Mouse (Mus musculus) forebrain, embryonic 14.5 days (tissue): ENCODE data around the gene Socs7. TPM values are rescaled to one million over a fixed set of nuclear protein-coding genes. Genes with fewer than 3 reads are reported as not detected.

Experiments
- ATAC-seq: fragments of 200-750 bp; cut with Nextera tagmentation; 2 replicates; pipeline ENCODE4 v1.8.0; 2017; ENCODE audit warnings: mild to moderate bottlenecking, moderate library complexity
- DNase-seq: peaks from one replicate; pipeline ENCODE4 v3.0.0-alpha.2; 2015; ENCODE audit warnings: low spot score
- H3K27ac ChIP-seq: fragments of 300-500 bp; sonication (generic); 2 replicates; pipeline ENCODE4 v1.5.1; 2014; ENCODE audit warnings: low read depth, mild to moderate bottlenecking, control low read depth, low read length, moderate library complexity
- H3K27me3 ChIP-seq: fragments of 300-500 bp; sonication (generic); replicated peaks from 2 replicates; pipeline ENCODE4 v1.6.1; 2014; ENCODE audit warnings: low read length, control low read depth, mixed read lengths; ENCODE audit not compliant: control insufficient read depth, insufficient read depth
- H3K36me3 ChIP-seq: fragments of 300-500 bp; sonication (generic); 2 replicates; pipeline ENCODE4 v1.6.1; 2014; ENCODE audit warnings: low read length, control low read depth; ENCODE audit not compliant: control insufficient read depth, insufficient read depth
- H3K4me1 ChIP-seq: fragments of 300-500 bp; sonication (generic); 2 replicates; pipeline ENCODE4 v1.6.1; 2014; ENCODE audit warnings: antibody characterized with exemption, low read length, control low read depth; ENCODE audit not compliant: control insufficient read depth, insufficient read depth
- H3K4me2 ChIP-seq: fragments of 300-500 bp; sonication (generic); 2 replicates; pipeline ENCODE4 v1.6.1; 2014; ENCODE audit warnings: mild to moderate bottlenecking, control low read depth, low read length
- H3K4me3 ChIP-seq: fragments of 300-500 bp; sonication (generic); 2 replicates; pipeline ENCODE4 v1.5.1; 2014; ENCODE audit warnings: low read depth, low read length, control low read depth
- H3K9ac ChIP-seq: fragments of 300-500 bp; sonication (generic); 2 replicates; pipeline ENCODE4 v1.6.1; 2014; ENCODE audit warnings: mild to moderate bottlenecking, low read length, control low read depth, moderate library complexity
- H3K9me3 ChIP-seq: fragments of 300-500 bp; sonication (generic); replicated peaks from 2 replicates; pipeline ENCODE4 v1.6.1; 2016; ENCODE audit warnings: low read length, control low read depth, mixed read lengths; ENCODE audit not compliant: control insufficient read depth
- WGBS: fragments of 180-500 bp; shearing (Covaris S2); extraction: QIAGEN DNeasy Blood & Tissue Kit; methylation state at CpG from one replicate; pipeline ENCODE4 v1.1.7; 2014; 5-methylcytosine and 5-hydroxymethylcytosine counted together
- polyA plus RNA-seq: library from polyadenylated mRNA; unstranded; fragments of >200 nt; fragmentation: Nextera tagmentation; extraction: Ambion mirVana; gene quantifications from 2 replicates; pipeline ENCODE4 v1.2.1, GENCODE M21; 2014

Socs7 gene
- polyA plus RNA-seq, 1 experiment from 2014 or later, result 5.7 TPM

GRCm38 (mm10) chr11:97439935-97440334 lies 77.6 kb downstream of the Socs7 start:
- peak overlapping the region; percentile 47 for H3K9ac ChIP-seq
- H3K4me2 ChIP-seq, result peak overlapping the region; percentile 44
- peaks cover 11% of the 10 kb centered on the region for H3K4me1 ChIP-seq
- no peaks in the 10 kb centered on the region for H3K9me3 ChIP-seq
- WGBS, result 3% methylated on average over 37 of the region's 37 CpGs
- no peaks in the 10 kb centered on the region for H3K36me3 ChIP-seq
- H3K4me3 ChIP-seq, result peak overlapping the region; percentile 29
- H3K27ac ChIP-seq, result no peak overlapping the region
- no peak for DNase-seq
- peaks cover 19% of the 10 kb centered on the region for H3K27me3 ChIP-seq
- 0 out of 2 replicates have a peak, but pooled peaks have one; percentile 19 for ATAC-seq

- no peaks in the 10 kb centered on the region for H3K36me3 ChIP-seq
- H3K4me2 ChIP-seq, result peak overlapping the region; percentile 44
- DNase-seq (no peak), ATAC-seq (no peak)
- H3K4me3 ChIP-seq, result peak overlapping the region; percentile 29
- H3K27me3 ChIP-seq, result peaks cover 19% of the 10 kb centered on the region
- WGBS, result 6% methylated on average over 34 of the region's 34 CpGs
- peaks cover 11% of the 10 kb centered on the region for H3K4me1 ChIP-seq
- H3K9me3 ChIP-seq, result no peaks in the 10 kb centered on the region
- no peak overlapping the region for H3K27ac ChIP-seq
- peak overlapping the region; percentile 47 for H3K9ac ChIP-seq
Observed at GRCm38 (mm10) chr11:97440441-97440881, 78.1 kb downstream of the Socs7 start.

GRCm38 (mm10) chr11:97441036-97441657 lies 78.8 kb downstream of the Socs7 start:
- WGBS, result 35% methylated on average over 15 of the region's 15 CpGs
- Histone ChIP-seq H3K4me2 (no peak overlapping the region), H3K4me3 (no peak overlapping the region), H3K4me1 (peaks cover 11% of the 10 kb centered on the region), H3K9ac (no peak overlapping the region), H3K9me3 (no peaks in the 10 kb centered on the region), H3K27me3 (peaks cover 19% of the 10 kb centered on the region), H3K27ac (no peak overlapping the region), H3K36me3 (no peaks in the 10 kb centered on the region)
- ATAC-seq, result 0 out of 2 replicates have a peak, but pooled peaks have one; percentile 29
- DNase-seq, result peak; percentile 62

GRCm38 (mm10) chr11:97441658-97442125 lies 79.3 kb downstream of the Socs7 start:
- 4% methylated on average over 3 of the region's 3 CpGs for WGBS
- H3K27me3 ChIP-seq, result peaks cover 19% of the 10 kb centered on the region
- H3K36me3 ChIP-seq, result no peaks in the 10 kb centered on the region
- no peak overlapping the region for H3K9ac ChIP-seq
- no peak for ATAC-seq
- H3K9me3 ChIP-seq, result no peaks in the 10 kb centered on the region
- no peak overlapping the region for H3K27ac ChIP-seq
- H3K4me2 ChIP-seq, result no peak overlapping the region
- DNase-seq, result no peak
- peaks cover 11% of the 10 kb centered on the region for H3K4me1 ChIP-seq
- no peak overlapping the region for H3K4me3 ChIP-seq

GRCm38 (mm10) chr11:97442891-97443675 lies 80.7 kb downstream of the Socs7 start:
- Histone ChIP-seq H3K9me3 (no peaks in the 10 kb centered on the region), H3K4me2 (no peak overlapping the region), H3K4me1 (peaks cover 11% of the 10 kb centered on the region), H3K27me3 (peaks cover 19% of the 10 kb centered on the region), H3K36me3 (no peaks in the 10 kb centered on the region), H3K4me3 (no peak overlapping the region), H3K9ac (no peak overlapping the region), H3K27ac (no peak overlapping the region)
- WGBS, result 83% methylated on average over 11 of the region's 11 CpGs
- DNase-seq, result no peak
- ATAC-seq, result no peak

- 81% methylated on average over 6 of the region's 6 CpGs for WGBS
- no peak for DNase-seq
- Histone ChIP-seq H3K27ac (no peak overlapping the region), H3K36me3 (no peaks in the 10 kb centered on the region), H3K4me3 (no peak overlapping the region), H3K27me3 (peaks cover under 1% of the 10 kb centered on the region; the same call in 1 of the 2 replicates), H3K4me2 (no peak overlapping the region), H3K9me3 (no peaks in the 10 kb centered on the region), H3K9ac (no peak overlapping the region), H3K4me1 (peaks cover 15% of the 10 kb centered on the region)
- no peak for ATAC-seq
Observed at GRCm38 (mm10) chr11:97445596-97445995, 83.2 kb downstream of the Socs7 start.

GRCm38 (mm10) chr11:97445999-97446511 lies 83.7 kb downstream of the Socs7 start:
- H3K36me3 ChIP-seq, result no peaks in the 10 kb centered on the region
- peaks cover 15% of the 10 kb centered on the region for H3K4me1 ChIP-seq
- WGBS, result 72% methylated on average over 4 of the region's 4 CpGs
- H3K4me2 ChIP-seq, result no peak overlapping the region
- DNase-seq (no peak), ATAC-seq (no peak)
- no peak overlapping the region for H3K27ac ChIP-seq
- H3K27me3 ChIP-seq, result no peaks in the 10 kb centered on the region; the same call in 1 of the 2 replicates
- H3K9me3 ChIP-seq, result no peaks in the 10 kb centered on the region
- no peak overlapping the region for H3K9ac ChIP-seq
- H3K4me3 ChIP-seq, result no peak overlapping the region

- no peak for ATAC-seq
- H3K27ac ChIP-seq, result no peak overlapping the region
Observed at GRCm38 (mm10) chr11:97447979-97448378, 85.6 kb downstream of the Socs7 start.

More at GRCm38 (mm10) chr11:97447979-97448378, 85.6 kb downstream of the Socs7 start:
- Histone ChIP-seq H3K4me3 (no peak overlapping the region), H3K36me3 (peaks cover 8% of the 10 kb centered on the region; the same call in 1 of the 2 replicates), H3K4me1 (peaks cover 15% of the 10 kb centered on the region), H3K27me3 (no peaks in the 10 kb centered on the region), H3K4me2 (no peak overlapping the region), H3K9me3 (no peaks in the 10 kb centered on the region), H3K9ac (no peak overlapping the region)
- 72% methylated on average over 7 of the region's 7 CpGs for WGBS
- no peak for DNase-seq
